Mouse (Mus musculus) left cerebral cortex, postnatal 25 days (tissue): ENCODE data around the gene Nadsyn1. TPM values are rescaled to one million over a fixed set of nuclear protein-coding genes. Genes with fewer than 3 reads are reported as not detected.

Source experiments
- DNase-seq, 2 experiments: peaks; one replicate each; pipeline ENCODE4 v3.0.0; 2022; ENCODE audit warnings: low spot score in 2 of 2, mixed read lengths in 1 of 2
- intact Hi-C: fragments of 180-260 bp; cut with DNase I; formaldehyde crosslinking; loops from one replicate; pipeline ENCODE4 v1.15.1; 2025
- microRNA-seq, 2 experiments: library from miRNA; unstranded; fragments of <30 nt; microRNA quantifications; one replicate each; pipeline ENCODE4 v1.2.0; 2022
- total RNA-seq, 2 experiments: library from RNA; stranded (reverse); gene quantifications; 2 replicates each; pipeline ENCODE4 v1.2.3; 2021

The Nadsyn1 gene
- total RNA-seq, 2 experiments from 2014 or later: 4.8 to 6.6 TPM

DNA sequence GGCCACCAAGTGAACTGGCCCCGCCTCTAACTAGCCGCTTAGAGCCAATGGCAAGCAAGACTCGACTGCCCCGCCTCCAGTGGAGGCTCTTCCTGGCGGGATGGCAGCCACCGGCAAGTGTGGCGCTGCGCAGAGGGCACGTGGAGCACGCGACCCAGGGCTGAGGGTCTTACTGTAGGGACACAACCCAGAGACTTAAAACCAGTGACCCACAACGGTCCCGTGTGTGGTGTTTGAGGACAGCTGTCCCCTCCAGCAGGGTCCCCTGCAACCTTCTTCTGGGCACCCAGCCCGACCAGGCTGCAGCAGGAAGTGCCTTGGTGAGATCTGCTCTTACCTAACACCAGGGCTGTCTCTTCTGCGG is 65.6 kb downstream of the Nadsyn1 start:
- intact Hi-C loops: loop anchor here (10.0 kb wide), 1 partner anchor 682 kb away; no protein-coding TSS in a partner anchor

DNA sequence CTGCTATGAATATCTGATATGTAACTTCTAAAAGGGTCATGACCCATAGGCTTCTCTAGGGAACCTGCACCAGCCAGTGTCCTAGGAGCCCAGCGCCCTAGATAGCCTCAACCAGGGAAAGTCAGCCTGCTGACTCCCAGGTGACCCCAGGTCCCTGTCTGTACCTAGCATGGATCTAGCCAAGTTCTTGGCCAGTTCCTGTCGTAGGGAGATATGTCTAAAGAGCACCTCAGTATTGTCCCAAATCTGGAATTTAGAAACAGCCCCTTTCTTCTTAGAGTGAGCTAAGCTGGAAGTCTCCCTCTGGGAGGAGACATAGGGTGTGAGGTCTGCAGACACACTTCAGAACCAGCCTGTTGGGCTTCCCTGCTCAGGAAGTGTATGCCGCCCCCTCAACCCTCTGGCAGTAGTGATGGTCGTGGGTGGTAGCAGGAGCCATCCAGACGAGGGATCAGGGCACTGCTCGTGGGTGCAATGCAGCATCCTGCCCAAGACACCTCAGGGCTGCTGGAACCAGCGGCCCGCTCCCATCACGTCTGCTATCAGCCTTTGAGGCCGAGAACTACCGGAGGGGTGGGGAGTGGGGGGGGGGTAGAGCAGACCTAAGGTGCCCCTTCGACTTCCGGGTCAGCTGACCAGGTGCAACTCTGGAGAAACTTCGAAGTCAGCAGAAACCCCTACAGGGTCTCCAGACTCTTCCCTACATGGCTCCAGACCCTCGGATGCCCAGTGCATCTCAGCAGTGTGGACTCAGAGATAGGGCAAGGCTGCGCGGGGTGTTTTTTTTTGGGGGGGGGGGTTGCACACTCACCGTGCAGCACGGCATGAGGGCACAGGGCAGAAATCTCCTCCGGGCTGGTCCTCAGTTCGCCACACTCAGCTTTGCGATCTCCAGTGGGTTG is 66.3 kb downstream of the Nadsyn1 start, which contains the start of gene Osbpl5:
Gene Osbpl5 (minus strand): TSS at position 861 of the 902 bp plus-strand sequence.
- peak in 1 of 2 experiments; percentile 79 for DNase-seq
- intact Hi-C loops: loop anchor here (10.0 kb wide), 1 partner anchor 682 kb away; no protein-coding TSS in a partner anchor

More for the DNA sequence above, 65.6 kb downstream of the Nadsyn1 start:
- DNase-seq: peak; percentile 63 to 81

DNA sequence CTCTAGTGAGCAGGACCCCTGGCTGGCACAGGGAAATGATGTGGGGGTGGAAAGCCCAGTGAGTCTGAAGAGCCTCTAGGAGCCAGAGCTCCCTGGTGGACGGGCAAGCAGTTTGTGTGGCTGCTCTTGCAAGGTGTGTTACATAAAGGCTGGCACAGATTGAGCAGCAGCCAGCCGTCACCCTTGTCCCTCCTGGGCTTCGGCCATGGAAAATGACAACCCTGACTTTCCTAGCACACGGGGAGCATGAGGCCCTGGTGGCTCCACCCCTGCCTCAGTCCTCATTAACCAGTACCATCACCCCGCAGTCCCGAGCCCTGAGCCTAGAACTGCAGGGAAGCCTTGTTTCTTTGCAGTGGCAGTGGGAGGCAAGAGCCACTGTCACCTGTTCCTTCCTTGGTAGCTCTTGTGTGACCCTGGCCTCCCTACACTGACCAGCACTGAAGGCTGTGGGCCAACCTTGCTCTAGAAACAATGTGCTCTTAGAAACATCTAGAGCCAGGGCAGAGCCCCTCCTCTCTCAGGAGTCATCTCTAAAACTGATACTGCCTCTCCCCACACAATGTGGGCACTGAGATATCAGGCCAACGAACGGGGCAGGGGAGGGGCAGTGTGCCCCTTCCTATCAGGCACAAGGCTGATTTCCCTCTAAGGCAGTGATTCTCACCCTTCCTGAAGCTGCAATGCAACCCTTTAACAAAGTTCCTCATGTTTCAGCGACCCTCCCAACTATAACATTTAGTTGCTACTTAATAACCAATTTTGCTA is 67.1 kb downstream of the Nadsyn1 start:
- intact Hi-C loops: loop anchor here (10.0 kb wide), 1 partner anchor 681 kb away; no protein-coding TSS in a partner anchor
- no peak for DNase-seq

DNA sequence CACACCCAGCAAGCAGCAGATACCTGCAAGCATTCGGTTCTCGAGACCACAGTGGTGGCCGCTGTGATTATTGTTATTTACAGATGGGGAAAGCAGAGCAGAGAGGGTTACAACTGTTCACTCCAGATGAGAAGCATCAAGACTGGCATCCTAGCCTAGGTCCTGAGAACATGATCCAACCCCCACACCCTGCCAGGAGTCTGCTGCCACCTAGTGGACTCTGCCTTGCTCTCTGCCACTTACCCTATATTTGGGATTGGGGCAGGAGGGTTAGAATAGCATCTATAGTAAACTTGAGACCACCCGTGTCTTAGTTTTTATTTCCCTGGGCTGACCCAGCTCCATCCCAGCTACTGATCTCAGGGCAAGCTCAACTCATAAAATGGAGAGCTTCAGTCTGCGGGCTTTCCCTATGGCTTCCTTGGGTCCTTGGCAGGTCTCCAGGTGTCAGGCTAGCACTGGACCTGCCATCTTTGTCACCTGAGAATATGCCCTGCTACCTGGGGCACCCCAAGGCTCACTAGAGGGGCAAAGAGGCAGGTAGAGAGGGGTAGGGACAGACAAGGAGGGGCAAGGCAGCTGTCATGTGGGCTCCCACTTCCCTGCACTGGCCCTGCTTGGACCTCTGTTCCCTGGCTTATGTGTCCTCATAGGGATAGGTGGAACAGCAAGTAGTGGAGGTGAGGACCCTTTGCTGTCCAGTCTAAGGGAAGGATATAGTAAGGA is 68.5 kb downstream of the Nadsyn1 start:
- DNase-seq: peak in 1 of 2 experiments; percentile 61
- intact Hi-C loops: loop anchor here (10.0 kb wide), 1 partner anchor 679 kb away; no protein-coding TSS in a partner anchor

DNA sequence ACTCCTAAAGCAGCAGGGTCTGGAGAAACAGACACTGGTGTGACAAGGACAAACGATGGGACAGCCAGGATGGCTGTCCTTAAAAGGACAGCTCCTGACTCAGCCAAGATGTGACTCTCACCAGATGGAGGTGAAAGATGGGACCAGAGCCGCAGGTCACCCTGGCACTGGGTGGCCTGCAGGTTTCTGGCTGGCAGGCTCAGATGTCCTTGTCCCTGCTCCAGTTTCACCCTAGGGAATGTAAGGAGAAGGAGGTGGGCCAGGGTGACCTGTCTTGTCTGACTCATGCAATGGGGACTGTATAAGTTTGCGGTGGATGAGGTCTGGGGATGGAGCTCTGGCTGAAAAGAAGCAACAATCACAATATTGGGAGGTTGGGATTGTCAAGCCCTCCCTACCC is 70.0 kb downstream of the Nadsyn1 start:
- DNase-seq: no peak
- intact Hi-C loops: loop anchor here (10.0 kb wide), 1 partner anchor 678 kb away; no protein-coding TSS in a partner anchor

DNA sequence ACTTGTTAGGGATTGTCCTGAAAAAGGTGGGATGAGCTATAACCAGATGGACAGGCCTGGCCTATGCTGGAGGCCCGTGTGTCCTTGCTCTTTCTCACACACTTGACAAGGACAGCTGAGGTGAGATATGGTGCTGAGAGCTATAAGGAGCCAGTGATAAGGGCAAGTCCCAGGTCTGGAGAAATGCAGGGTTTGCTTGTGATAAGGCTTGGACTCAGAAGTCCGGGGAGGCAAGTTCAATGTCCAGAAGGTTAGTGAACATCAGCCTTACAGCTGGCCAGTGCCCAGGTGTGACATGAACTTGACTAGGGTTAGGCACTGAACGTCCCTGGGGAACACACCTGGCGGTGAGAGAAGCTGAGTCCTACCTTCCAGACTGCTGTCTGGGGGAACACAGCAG is 70.6 kb downstream of the Nadsyn1 start:
- intact Hi-C loops: loop anchor here (10.0 kb wide), 1 partner anchor 677 kb away; no protein-coding TSS in a partner anchor
- DNase-seq: no peak

DNA sequence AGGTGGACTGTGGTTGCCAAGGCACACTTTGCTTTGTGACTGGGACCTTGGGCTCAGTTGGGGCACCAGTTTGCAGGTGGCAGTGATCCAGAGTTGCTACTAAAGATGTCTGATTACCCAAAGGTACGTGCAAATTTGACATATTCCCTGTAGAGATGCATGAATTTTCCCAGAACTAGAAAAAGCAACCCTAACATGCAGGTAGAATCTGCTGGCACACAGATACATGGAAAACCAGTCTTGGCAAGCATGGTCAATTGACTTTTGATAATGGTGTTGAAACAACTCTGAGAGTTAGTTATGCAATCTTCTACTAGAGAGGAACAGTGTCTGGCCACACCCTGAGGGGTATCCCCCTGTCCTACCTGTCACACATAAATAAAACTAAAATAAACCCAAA is 71.3 kb downstream of the Nadsyn1 start:
- no peak for DNase-seq
- intact Hi-C loops: loop anchor here (10.0 kb wide), 1 partner anchor 677 kb away; no protein-coding TSS in a partner anchor

DNA sequence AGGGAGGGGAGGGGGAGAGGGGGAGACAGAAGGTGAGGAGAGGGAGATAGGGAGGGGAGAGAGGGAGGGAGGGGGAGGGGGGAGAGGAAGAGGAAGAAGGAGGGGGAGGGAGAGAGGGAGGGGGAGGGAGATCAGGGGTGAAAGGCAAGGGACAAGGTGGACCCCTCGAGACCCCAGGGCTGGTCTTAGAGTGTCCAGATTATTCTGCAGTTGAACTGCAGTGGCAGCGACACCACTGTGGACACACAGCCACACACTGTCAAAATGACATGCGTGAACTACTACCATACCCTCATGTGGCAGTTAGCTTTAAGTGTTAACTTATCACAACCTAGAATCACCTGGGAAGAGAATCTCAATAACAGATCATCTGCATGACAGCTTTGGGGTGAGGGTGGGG is 73.6 kb downstream of the Nadsyn1 start:
- no peak for DNase-seq
- intact Hi-C loops: no loop called here

DNA sequence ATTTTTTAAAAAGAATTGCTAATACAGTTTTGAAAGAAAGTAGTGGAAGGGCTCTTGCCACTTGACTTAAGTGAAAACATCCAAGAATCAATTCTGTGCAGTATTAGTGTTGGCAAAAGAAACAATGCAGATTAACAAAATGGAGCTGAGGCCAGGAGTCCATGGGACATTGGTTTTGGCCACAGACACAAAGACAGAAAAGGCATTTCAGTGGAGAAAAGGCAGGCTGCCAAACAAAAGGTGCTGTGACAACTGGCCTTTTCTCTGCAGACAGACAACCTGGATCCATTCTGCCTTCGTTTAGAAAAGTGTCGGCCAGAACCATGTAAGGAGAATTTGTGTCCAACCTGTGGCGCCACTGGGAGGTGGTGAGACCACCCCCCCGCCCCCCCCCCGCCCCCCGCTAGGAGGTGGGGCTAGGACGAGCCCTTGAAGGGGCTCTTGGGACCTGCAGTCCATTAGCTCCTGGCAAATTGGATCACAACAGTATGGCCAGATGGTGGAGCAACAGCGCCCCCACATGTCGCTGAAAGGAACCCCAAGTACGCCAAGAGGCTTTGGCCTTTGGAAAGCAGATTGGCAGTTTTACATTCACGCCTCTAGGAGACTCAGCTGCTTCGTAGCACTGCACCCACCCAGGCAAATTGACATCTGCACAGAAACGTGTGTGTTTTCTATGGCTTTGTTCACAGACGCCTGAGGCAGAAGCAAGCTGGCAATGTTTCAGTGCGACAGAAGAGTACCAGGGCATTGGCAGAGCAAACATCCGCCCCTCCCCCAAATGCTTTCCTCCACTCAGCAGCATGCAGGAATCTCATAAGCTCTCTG is 74.4 kb downstream of the Nadsyn1 start:
- intact Hi-C loops: loop anchor here (1.0 kb wide), 1 partner anchor 42 kb away; no protein-coding TSS in a partner anchor
- peak; percentile 86 to 94 for DNase-seq

Small RNA genes lying within 50 kb of the gene (microRNA-seq; reads per million reads assigned to microRNA genes)
- gene Gm22064: 0 reads per million in 2 experiments

Other genes starting within 250 kb of the Nadsyn1 start
- 10 to 100 TPM; 52.6 to 53.8 TPM for gene Cars, start 222.8 kb downstream of the Nadsyn1 start, total RNA-seq
- not detected for gene Tnfrsf26, start 194.1 kb downstream of the Nadsyn1 start, total RNA-seq
- 1 to 10 TPM; 1.0 to 1.4 TPM for gene Tnfrsf22, start 173.2 kb downstream of the Nadsyn1 start, total RNA-seq
- gene Tnfrsf23, start 137.0 kb downstream of the Nadsyn1 start, total RNA-seq: 1 to 10 TPM; 1.2 to 1.3 TPM
- gene Osbpl5, start 65.9 kb downstream of the Nadsyn1 start, total RNA-seq: 10 to 100 TPM; 28.7 to 36.8 TPM
- gene Mrgprg, start 55.9 kb downstream of the Nadsyn1 start, total RNA-seq: not detected
- gene Mrgpre, start 38.3 kb downstream of the Nadsyn1 start, total RNA-seq: 1 to 10 TPM; 7.1 to 7.6 TPM
- gene Dhcr7, start 296 bp upstream of the Nadsyn1 start, total RNA-seq: 10 to 100 TPM; 44.1 to 45.9 TPM
- not detected for gene Gm498, start 44.0 kb upstream of the Nadsyn1 start, total RNA-seq
- gene Shank2, start 179.1 kb upstream of the Nadsyn1 start, total RNA-seq: 100 to 1,000 TPM; 148 to 167 TPM